Mouse (Mus musculus) lung, embryonic 14.5 days (tissue): Measurements from ENCODE around the gene 4931422A03Rik. TPM values are rescaled to one million over a fixed set of nuclear protein-coding genes. Genes with fewer than 3 reads are reported as not detected.

ENCODE experiments used
- ATAC-seq: fragments of 200-750 bp; cut with Nextera tagmentation; 2 replicates; pipeline ENCODE4 v1.8.0; 2017; ENCODE audit warnings: mild to moderate bottlenecking, moderate TSS enrichment, moderate library complexity; ENCODE audit not compliant: insufficient read depth
- DNase-seq: peaks from one replicate; pipeline ENCODE4 v3.0.0-alpha.2; 2015
- H3K27ac ChIP-seq: fragments of 300-500 bp; sonication (generic); 2 replicates; pipeline ENCODE4 v1.5.1; 2014; ENCODE audit warnings: low read depth, mild to moderate bottlenecking, moderate library complexity
- H3K27me3 ChIP-seq: fragments of 300-500 bp; sonication (generic); 2 replicates; pipeline ENCODE4 v1.6.1; 2014; ENCODE audit warnings: low read length, control low read depth; ENCODE audit not compliant: insufficient read depth
- H3K36me3 ChIP-seq: fragments of 300-500 bp; sonication (generic); 2 replicates; pipeline ENCODE4 v1.6.1; 2014; ENCODE audit warnings: control low read depth; ENCODE audit not compliant: insufficient read depth
- H3K4me1 ChIP-seq: fragments of 300-500 bp; sonication (generic); 2 replicates; pipeline ENCODE4 v1.6.1; 2014; ENCODE audit warnings: antibody characterized with exemption, control low read depth; ENCODE audit not compliant: insufficient read depth
- H3K4me2 ChIP-seq: fragments of 300-500 bp; sonication (generic); 2 replicates; pipeline ENCODE4 v1.6.1; 2014; ENCODE audit warnings: mild to moderate bottlenecking
- H3K4me3 ChIP-seq: fragments of 300-500 bp; sonication (generic); 2 replicates; pipeline ENCODE4 v1.5.1; 2014; ENCODE audit warnings: low read depth, low read length
- H3K9ac ChIP-seq: fragments of 300-500 bp; sonication (generic); 2 replicates; pipeline ENCODE4 v1.6.1; 2014
- H3K9me3 ChIP-seq: fragments of 300-500 bp; sonication (generic); 2 replicates; pipeline ENCODE4 v1.6.1; 2016; ENCODE audit warnings: low read depth, low read length, control low read depth
- CTCF ChIP-seq: IDR thresholded peaks from 2 replicates; pipeline ENCODE4 v1.5.1; 2016; ENCODE audit warnings: antibody characterized with exemption, low read depth
- WGBS: fragments of 180-500 bp; shearing (Covaris S2); extraction: QIAGEN DNeasy Blood & Tissue Kit; methylation state at CpG from one replicate; pipeline ENCODE4 v1.1.7; 2014; 5-methylcytosine and 5-hydroxymethylcytosine counted together
- polyA plus RNA-seq: library from polyadenylated mRNA; unstranded; fragments of >200 nt; fragmentation: Nextera tagmentation; extraction: Ambion mirVana; gene quantifications from 2 replicates; pipeline ENCODE4 v1.2.1, GENCODE M21; 2014

Gene 4931422A03Rik
- polyA plus RNA-seq, 1 experiment from 2014 or later, result 2.1 TPM

DNA sequence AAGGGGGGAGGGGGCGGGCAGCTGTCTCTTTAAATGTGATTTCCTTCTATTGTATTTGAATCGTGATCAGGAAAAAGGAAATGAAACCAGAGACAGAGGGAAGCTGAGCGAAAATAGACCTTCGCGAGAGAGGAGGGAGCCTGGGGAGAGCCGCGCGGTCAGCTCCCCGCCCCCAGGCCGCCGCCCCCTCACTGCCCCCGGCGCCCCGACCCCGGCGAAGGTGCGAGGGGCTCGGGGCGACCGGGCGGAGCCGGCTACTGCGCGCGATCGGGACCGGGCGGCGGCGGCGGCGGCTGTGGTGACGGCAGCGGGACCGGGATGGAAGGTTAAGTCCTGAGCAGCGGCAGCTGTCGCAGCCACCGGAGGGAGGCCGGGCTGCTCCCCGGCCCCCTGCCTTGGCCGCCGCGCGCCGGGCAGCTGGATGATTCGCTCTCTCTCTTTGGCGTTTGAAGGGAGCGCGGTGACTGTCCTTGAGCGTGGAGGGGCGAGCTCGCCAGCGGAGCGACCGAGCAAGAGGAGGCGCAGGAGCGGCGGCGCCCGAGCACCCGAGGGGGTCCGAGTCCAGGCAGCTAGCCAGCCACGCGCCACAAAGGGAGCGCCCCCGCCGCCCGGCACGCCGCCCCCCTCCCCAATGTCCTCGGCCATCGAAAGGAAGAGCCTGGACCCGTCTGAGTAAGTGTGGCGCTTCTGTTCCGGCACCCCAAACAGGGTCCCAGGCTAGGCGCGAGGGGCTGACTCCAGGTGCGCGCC, 57.9 kb downstream of the 4931422A03Rik start:
- Histone ChIP-seq H3K4me3 (peak overlapping the region; percentile 73), H3K9ac (peak overlapping the region; percentile 70), H3K27me3 (peaks cover 42% of the 10 kb centered on the region), H3K4me1 (0 out of 2 replicates have a peak, but pooled peaks cover 3% of the 10 kb centered on the region), H3K36me3 (no peaks in the 10 kb centered on the region), H3K4me2 (peak overlapping the region; percentile 97), H3K27ac (peak overlapping the region; percentile 73), H3K9me3 (no peaks in the 10 kb centered on the region)
- DNase-seq (peak; percentile 71), ATAC-seq (peak; percentile 72)
- TF ChIP-seq CTCF, result no peak
- WGBS, result under 1% methylated on average over 44 of the region's 79 CpGs

- Histone ChIP-seq H3K36me3 (no peaks in the 10 kb centered on the region), H3K27me3 (peaks cover 42% of the 10 kb centered on the region), H3K9ac (peak overlapping the region; percentile 70), H3K4me3 (peak overlapping the region; percentile 73), H3K9me3 (no peaks in the 10 kb centered on the region), H3K4me2 (peak overlapping the region; percentile 97), H3K27ac (peak overlapping the region; percentile 73), H3K4me1 (0 out of 2 replicates have a peak, but pooled peaks cover 3% of the 10 kb centered on the region)
- WGBS, result under 1% methylated on average over 40 of the region's 40 CpGs
- DNase-seq (peak; percentile 74), ATAC-seq (peak; percentile 82)
- TF ChIP-seq CTCF, result peak; percentile 50
Observed at GRCm38 (mm10) chr2:103969437-103970040, 58.6 kb downstream of the 4931422A03Rik start.

GRCm38 (mm10) chr2:103968919-103969436, 59.2 kb downstream of the 4931422A03Rik start:
- DNase-seq, result no peak
- Histone ChIP-seq H3K4me2 (peak overlapping the region; percentile 97), H3K4me1 (0 out of 2 replicates have a peak, but pooled peaks cover 3% of the 10 kb centered on the region), H3K36me3 (no peaks in the 10 kb centered on the region), H3K9ac (peak overlapping the region; percentile 70), H3K27me3 (peaks cover 42% of the 10 kb centered on the region), H3K4me3 (peak overlapping the region; percentile 73), H3K9me3 (no peaks in the 10 kb centered on the region), H3K27ac (no peak overlapping the region; the same call in 1 of the 2 replicates)
- 19% methylated on average over 10 of the region's 10 CpGs for WGBS
- no peak for TF ChIP-seq CTCF
- no peak for ATAC-seq

DNA sequence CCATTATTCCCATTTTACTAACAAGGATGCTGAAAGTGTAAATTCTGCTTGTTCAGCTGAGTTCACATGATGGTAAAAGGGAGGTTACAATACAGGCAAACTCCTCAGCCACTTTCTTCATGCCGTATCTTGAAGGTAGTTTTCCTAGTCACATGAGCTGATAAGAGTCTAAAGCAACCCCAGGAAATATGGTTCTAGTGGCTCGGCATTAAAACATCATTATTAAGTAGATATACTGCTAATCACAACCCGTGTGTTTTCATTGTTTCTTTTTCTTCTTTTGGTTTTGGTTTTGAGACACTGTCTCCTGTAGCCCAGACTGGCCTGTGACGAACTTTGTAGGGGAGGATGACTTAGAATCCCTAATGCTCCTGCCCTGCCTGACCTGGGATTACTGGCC, 60.0 kb downstream of the 4931422A03Rik start:
- peaks cover 42% of the 10 kb centered on the region for H3K27me3 ChIP-seq
- H3K4me1 ChIP-seq, result 0 out of 2 replicates have a peak, but pooled peaks cover 3% of the 10 kb centered on the region
- H3K4me3 ChIP-seq, result no peak overlapping the region
- no peak overlapping the region for H3K27ac ChIP-seq
- no peak for TF ChIP-seq CTCF
- 64% methylated on average over 4 of the region's 4 CpGs for WGBS
- H3K9ac ChIP-seq, result no peak overlapping the region
- no peaks in the 10 kb centered on the region for H3K9me3 ChIP-seq
- no peaks in the 10 kb centered on the region for H3K36me3 ChIP-seq
- DNase-seq (no peak), ATAC-seq (no peak)
- peak overlapping the region; percentile 97; the same call in 1 of the 2 replicates for H3K4me2 ChIP-seq

GRCm38 (mm10) chr2:103965391-103965790, 62.8 kb downstream of the 4931422A03Rik start:
- 77% methylated on average over 3 of the region's 3 CpGs for WGBS
- Histone ChIP-seq H3K27ac (no peak overlapping the region), H3K9ac (no peak overlapping the region), H3K4me1 (0 out of 2 replicates have a peak, but pooled peaks cover 3% of the 10 kb centered on the region), H3K9me3 (no peaks in the 10 kb centered on the region), H3K27me3 (peaks cover 21% of the 10 kb centered on the region), H3K4me2 (no peak overlapping the region), H3K4me3 (no peak overlapping the region), H3K36me3 (no peaks in the 10 kb centered on the region)
- no peak for TF ChIP-seq CTCF
- DNase-seq (no peak), ATAC-seq (no peak)

DNA sequence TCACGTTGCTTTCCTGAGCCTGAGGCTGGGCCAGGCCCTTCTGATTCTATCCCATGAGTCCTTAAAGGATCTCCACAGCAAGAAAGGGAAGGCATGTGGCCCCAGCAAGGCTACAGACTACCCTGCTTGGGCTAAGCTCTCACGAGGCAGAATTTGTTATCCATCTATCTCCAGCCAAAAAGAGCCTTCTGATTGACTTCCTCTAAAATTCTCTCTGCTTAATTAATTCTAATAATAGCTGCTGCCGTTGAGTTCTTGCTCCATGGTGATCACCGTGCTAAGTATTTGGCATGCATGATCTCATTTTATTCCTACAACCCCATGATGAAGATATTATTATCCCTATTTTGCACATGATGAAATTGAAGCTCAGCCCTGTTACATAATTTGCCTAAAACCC, 65.8 kb downstream of the 4931422A03Rik start:
- H3K9me3 ChIP-seq, result no peaks in the 10 kb centered on the region
- WGBS, result 67% methylated on average over 4 of the region's 4 CpGs
- ATAC-seq (no peak), DNase-seq (no peak)
- no peaks in the 10 kb centered on the region for H3K36me3 ChIP-seq
- H3K9ac ChIP-seq, result no peak overlapping the region
- H3K27ac ChIP-seq, result no peak overlapping the region
- no peaks in the 10 kb centered on the region for H3K4me1 ChIP-seq
- H3K4me3 ChIP-seq, result no peak overlapping the region
- H3K27me3 ChIP-seq, result no peaks in the 10 kb centered on the region
- H3K4me2 ChIP-seq, result no peak overlapping the region
- TF ChIP-seq CTCF, result no peak

DNA sequence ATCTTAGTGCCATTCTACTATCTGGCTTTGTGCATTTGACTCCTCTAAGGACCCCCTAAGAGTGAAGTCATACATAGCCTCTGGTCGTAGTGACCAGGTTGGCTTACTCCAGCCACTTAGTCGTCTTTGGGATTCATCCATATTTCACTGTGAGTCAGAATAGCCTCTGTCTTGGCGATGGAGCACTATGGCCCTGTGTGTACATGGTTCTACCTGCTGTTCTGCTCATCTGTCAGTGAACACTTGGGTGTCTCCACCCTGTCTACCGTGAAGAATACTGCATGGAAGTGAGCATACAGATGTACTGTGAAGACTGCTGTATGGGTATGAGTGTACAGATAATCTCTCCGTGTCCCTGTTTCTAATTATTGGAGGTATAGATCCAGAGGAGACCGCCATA, 68.6 kb downstream of the 4931422A03Rik start:
- no peaks in the 10 kb centered on the region for H3K4me1 ChIP-seq
- DNase-seq (no peak), ATAC-seq (no peak)
- no peaks in the 10 kb centered on the region for H3K27me3 ChIP-seq
- H3K9ac ChIP-seq, result no peak overlapping the region; the same call in 1 of the 2 replicates
- no peaks in the 10 kb centered on the region for H3K36me3 ChIP-seq
- no peak overlapping the region for H3K27ac ChIP-seq
- H3K9me3 ChIP-seq, result no peaks in the 10 kb centered on the region
- H3K4me2 ChIP-seq, result no peak overlapping the region
- WGBS, result 94% methylated on average over 6 of the region's 6 CpGs
- TF ChIP-seq CTCF, result no peak
- H3K4me3 ChIP-seq, result peak overlapping the region; percentile 1; the same call in 1 of the 2 replicates
